Comparison of ENCODE assay signal across 8 mouse cellular contexts in genomic region chr9:122185061-122185460, GRCm38 (mm10).
A peak's percentile ranks its signal among the peaks of the same experiment; 100 is the strongest.
DNase-seq lines count a peak whose midpoint lies in the region; ATAC-seq lines count a peak whose summit lies in the region.

No protein-coding gene starts in this region.

- no peaks in the 10 kb centered on the region for H3K36me3 ChIP-seq in heart, embryonic 11.5 days (ENCODE audit: control insufficient read depth, insufficient read depth, low read length)
- H3K36me3 ChIP-seq in midbrain, embryonic 14.5 days (ENCODE audit: control insufficient read depth, insufficient read depth, low read length): no peaks in the 10 kb centered on the region
- H3K36me3 ChIP-seq in splenic B cell, adult 2 months (ENCODE audit: control insufficient read depth, insufficient read depth, low read length, poor library complexity, severe bottlenecking): no peaks in the 10 kb centered on the region

- ATAC-seq in heart, embryonic 11.5 days (replicated peaks; ENCODE audit: insufficient number of reproducible peaks, low FRiP score, low TSS enrichment): no peak; the same call in 1 of the 2 replicates
- ATAC-seq in frontal cortex, adult (ENCODE audit: low TSS enrichment): peak; percentile 81
- no peak for ATAC-seq in midbrain, embryonic 14.5 days (ENCODE audit: low FRiP score, low TSS enrichment)

- no peaks in the 10 kb centered on the region for H3K27me3 ChIP-seq in heart, embryonic 11.5 days (ENCODE audit: control insufficient read depth, insufficient read depth, low read length)
- no peaks in the 10 kb centered on the region for H3K27me3 ChIP-seq in midbrain, embryonic 14.5 days (ENCODE audit: control insufficient read depth, insufficient read depth, low read length)
- no peaks in the 10 kb centered on the region for H3K27me3 ChIP-seq in splenic B cell, adult 2 months (ENCODE audit: control insufficient read depth, insufficient read depth, low read length, poor library complexity, severe bottlenecking)

- DNase-seq in heart, adult 11 months: peak; percentile 98
- peak; percentile 86 for DNase-seq in cerebellum, adult 8-10 months
- peak; percentile 84 for DNase-seq in induced T-regulatory cell, adult 2 months (ENCODE audit: low read depth)
- peak; percentile 44 to 54 for DNase-seq in left cerebral cortex, adult 8-10 months (ENCODE audit: low spot score in 2 of 2)
- peak; percentile 85 for DNase-seq in midbrain, embryonic 14.5 days
- DNase-seq in splenic B cell, adult 2 months (ENCODE audit: low read depth, low spot score): peak; percentile 77

- no peak overlapping the region for H3K27ac ChIP-seq in heart, embryonic 11.5 days (ENCODE audit: low read depth, low read length)
- H3K27ac ChIP-seq in midbrain, embryonic 14.5 days (replicated peaks; ENCODE audit: low read depth, low read length): no peak overlapping the region

- no peak overlapping the region for H3K9ac ChIP-seq in heart, embryonic 11.5 days (ENCODE audit: low read depth, low read length)
- no peak overlapping the region for H3K9ac ChIP-seq in midbrain, embryonic 14.5 days (replicated peaks; ENCODE audit: low read length)

- 19% methylated on average over 2 of the region's 2 CpGs for WGBS in heart, embryonic 11.5 days (ENCODE audit: insufficient replicate concordance)
- 25% methylated on average over 2 of the region's 2 CpGs for WGBS in midbrain, embryonic 14.5 days

- H3K4me1 ChIP-seq in heart, embryonic 11.5 days (ENCODE audit: control insufficient read depth, insufficient read depth, low read length): peaks cover 24% of the 10 kb centered on the region
- no peaks in the 10 kb centered on the region for H3K4me1 ChIP-seq in midbrain, embryonic 14.5 days (ENCODE audit: control insufficient read depth, insufficient read depth, low read length)

- no peak overlapping the region for H3K4me2 ChIP-seq in heart, embryonic 11.5 days
- no peak overlapping the region for H3K4me2 ChIP-seq in midbrain, embryonic 14.5 days (ENCODE audit: low read length)

- H3K4me3 ChIP-seq in heart, embryonic 11.5 days (ENCODE audit: low read depth, low read length): no peak overlapping the region
- no peak overlapping the region for H3K4me3 ChIP-seq in midbrain, embryonic 14.5 days (replicated peaks; ENCODE audit: low read depth, low read length)

- no peaks in the 10 kb centered on the region for H3K9me3 ChIP-seq in heart, embryonic 11.5 days (replicated peaks; ENCODE audit: control insufficient read depth, low read length)
- no peaks in the 10 kb centered on the region for H3K9me3 ChIP-seq in midbrain, embryonic 14.5 days (ENCODE audit: control insufficient read depth, low read length)
